Mouse (Mus musculus): Measurements from ENCODE around the gene Ccl3. TPM values are rescaled to one million over a fixed set of nuclear protein-coding genes. Genes with fewer than 3 reads are reported as not detected.

The Ccl3 gene
- total and polyA plus RNA-seq, 3 experiments = 3.2 to 18.4 (median 10.6) TPM

GRCm38 (mm10) chr11:83662204-83662603 is 13.0 kb upstream of the Ccl3 start, which contains the start of gene Ccl4:
Gene Ccl4 (plus strand): TSS chr11:83662584.
- H3K27ac ChIP-seq (ENCODE audit: insufficient read depth, low read depth) = no peak within 1 kb of the TSS
- H3K36me3 ChIP-seq (replicated peaks in 1 of 2; ENCODE audit: control insufficient read depth in 1 of 2, insufficient read depth in 1 of 2, low read length in 1 of 2) = no peaks in the 10 kb centered on the region
- in situ Hi-C loops (cut with MboI; ENCODE audit: low pct_ligation_motif_present, low pct_unique_long_range_greater_than_20kb, low sequenced_read_pairs) = no loop called here
- DNase-seq (ENCODE audit: extremely low read depth) = no peak
- no peak within 1 kb of the TSS for H3K4me3 ChIP-seq (replicated peaks in 1 of 3; ENCODE audit: low read depth in 2 of 3, low read length in 2 of 3, poor library complexity in 1 of 3)
- H3K4me1 ChIP-seq (ENCODE audit: control insufficient read depth in 1 of 2, insufficient read depth in 2 of 2) = peaks cover 3 to 14% of the 10 kb centered on the region in 2 experiments; a peak in 2 of 4 replicates
- TF ChIP-seq HCFC1 (IDR thresholded peaks at IDR 0.05; ENCODE audit: low read depth, low read length) = no peak
- TF ChIP-seq MAZ (IDR thresholded peaks at IDR 0.05; ENCODE audit: low read depth, low read length) = no peak
- no peak for TF ChIP-seq ZC3H11A (IDR thresholded peaks at IDR 0.05; ENCODE audit: low read depth, low read length)
- no peak for TF ChIP-seq CTCF (conservative IDR thresholded peaks at IDR 0.05 in 1 of 2, IDR thresholded peaks at IDR 0.05 in 1 of 2; ENCODE audit: low read depth in 2 of 2, low read length in 2 of 2)
- no peak for TF ChIP-seq USF1 (IDR thresholded peaks at IDR 0.05; ENCODE audit: low read depth, low read length)
- TF ChIP-seq EP300 (IDR thresholded peaks at IDR 0.05; ENCODE audit: low read length) = no peak; the same call in 1 of the 2 replicates
- TF ChIP-seq GABPA (IDR thresholded peaks at IDR 0.05; ENCODE audit: insufficient replicate concordance, low read depth, low read length) = no peak
- no peak within 1 kb of the TSS for H3K9ac ChIP-seq (ENCODE audit: insufficient read depth, low read depth)
- no peaks in the 10 kb centered on the region for H3K79me2 ChIP-seq (replicated peaks; ENCODE audit: control insufficient read depth, extremely low read depth, insufficient read depth, poor library complexity, severe bottlenecking)
- peak within 1 kb of the TSS; percentile 8 for H3K4me2 ChIP-seq (ENCODE audit: insufficient read depth, low read depth, poor library complexity, severe bottlenecking)
- H3K9me3 ChIP-seq (replicated peaks; ENCODE audit: low read length) = no peaks in the 10 kb centered on the region
- peaks cover 10% of the 10 kb centered on the region for H3K27me3 ChIP-seq (replicated peaks)
- dilution Hi-C loops (cut with MboI; ENCODE audit: extremely low pct_ligation_motif_present, extremely low pct_unique_long_range_greater_than_20kb, low sequenced_read_pairs) = no loop called here

- H3K4me1 ChIP-seq (ENCODE audit: control insufficient read depth in 1 of 2, insufficient read depth in 2 of 2) = peaks cover 10 to 18% of the 10 kb centered on the region in 2 experiments; a peak in 2 of 4 replicates
- H3K9me3 ChIP-seq (replicated peaks; ENCODE audit: low read length) = no peaks in the 10 kb centered on the region
- in situ Hi-C loops (cut with MboI; ENCODE audit: low pct_ligation_motif_present, low pct_unique_long_range_greater_than_20kb, low sequenced_read_pairs) = no loop called here
- no peak overlapping the region for H3K4me2 ChIP-seq (ENCODE audit: insufficient read depth, low read depth, poor library complexity, severe bottlenecking)
- H3K27ac ChIP-seq (ENCODE audit: insufficient read depth, low read depth) = no peak overlapping the region
- no peaks in the 10 kb centered on the region for H3K36me3 ChIP-seq (replicated peaks in 1 of 2; ENCODE audit: control insufficient read depth in 1 of 2, insufficient read depth in 1 of 2, low read length in 1 of 2)
- no peaks in the 10 kb centered on the region for H3K79me2 ChIP-seq (replicated peaks; ENCODE audit: control insufficient read depth, extremely low read depth, insufficient read depth, poor library complexity, severe bottlenecking)
- peak; percentile 42; the same call in 1 of the 2 replicates for TF ChIP-seq BHLHE40 (IDR thresholded peaks at IDR 0.05; ENCODE audit: low read depth, low read length)
- TF ChIP-seq ETS1 (conservative IDR thresholded peaks at IDR 0.05; ENCODE audit: low read depth, low read length) = no peak
- DNase-seq (ENCODE audit: extremely low read depth) = no peak
- no peak overlapping the region for H3K4me3 ChIP-seq (replicated peaks in 1 of 3; ENCODE audit: low read depth in 2 of 3, low read length in 2 of 3, poor library complexity in 1 of 3)
- dilution Hi-C loops (cut with MboI; ENCODE audit: extremely low pct_ligation_motif_present, extremely low pct_unique_long_range_greater_than_20kb, low sequenced_read_pairs) = no loop called here
- H3K27me3 ChIP-seq (replicated peaks) = peaks cover 7% of the 10 kb centered on the region
- H3K9ac ChIP-seq (ENCODE audit: insufficient read depth, low read depth) = no peak overlapping the region
Measured at GRCm38 (mm10) chr11:83658797-83659196, 9.6 kb upstream of the Ccl3 start.

- dilution Hi-C loops (cut with MboI; ENCODE audit: extremely low pct_ligation_motif_present, extremely low pct_unique_long_range_greater_than_20kb, low sequenced_read_pairs) = no loop called here
- no peak overlapping the region for H3K9ac ChIP-seq (ENCODE audit: insufficient read depth, low read depth)
- no peaks in the 10 kb centered on the region for H3K9me3 ChIP-seq (replicated peaks; ENCODE audit: low read length)
- H3K4me1 ChIP-seq (ENCODE audit: control insufficient read depth in 1 of 2, insufficient read depth in 2 of 2) = peaks cover 10 to 16% of the 10 kb centered on the region in 2 experiments; a peak in 2 of 4 replicates
- H3K36me3 ChIP-seq (replicated peaks in 1 of 2; ENCODE audit: control insufficient read depth in 1 of 2, insufficient read depth in 1 of 2, low read length in 1 of 2) = no peaks in the 10 kb centered on the region
- H3K4me2 ChIP-seq (ENCODE audit: insufficient read depth, low read depth, poor library complexity, severe bottlenecking) = no peak overlapping the region
- H3K4me3 ChIP-seq (replicated peaks in 1 of 3; ENCODE audit: low read depth in 2 of 3, low read length in 2 of 3, poor library complexity in 1 of 3) = no peak overlapping the region
- DNase-seq (ENCODE audit: extremely low read depth) = no peak
- H3K27me3 ChIP-seq (replicated peaks) = peaks cover 7% of the 10 kb centered on the region
- TF ChIP-seq PAX5 (IDR thresholded peaks at IDR 0.05; ENCODE audit: low read length) (no peak), CHD1 (IDR thresholded peaks at IDR 0.05; ENCODE audit: low read depth, low read length) (no peak), POLR2AphosphoS2 (IDR thresholded peaks at IDR 0.05; ENCODE audit: low read depth, low read length) (no peak), ZKSCAN1 (IDR thresholded peaks at IDR 0.05; ENCODE audit: borderline replicate concordance, low read depth, low read length) (no peak), ZMIZ1 (IDR thresholded peaks at IDR 0.05; ENCODE audit: low read depth, low read length) (no peak), ELF1 (IDR thresholded peaks at IDR 0.05; ENCODE audit: low read depth, low read length) (no peak), KAT2A (IDR thresholded peaks at IDR 0.05; ENCODE audit: insufficient replicate concordance, low read length) (no peak), CTCF (conservative IDR thresholded peaks at IDR 0.05 in 1 of 2, IDR thresholded peaks at IDR 0.05 in 1 of 2; ENCODE audit: low read depth in 2 of 2, low read length in 2 of 2) (no peak), MYC (IDR thresholded peaks at IDR 0.05; ENCODE audit: low read depth, low read length) (no peak), UBTF (IDR thresholded peaks at IDR 0.05; ENCODE audit: low read depth, low read length) (no peak), SMC3 (IDR thresholded peaks at IDR 0.05; ENCODE audit: low read depth, low read length) (no peak), TBP (conservative IDR thresholded peaks at IDR 0.05; ENCODE audit: low read depth, low read length) (no peak), JUN (IDR thresholded peaks at IDR 0.05; ENCODE audit: insufficient read depth, low read depth, low read length) (no peak)
- no peak overlapping the region for H3K27ac ChIP-seq (ENCODE audit: insufficient read depth, low read depth)
- no peaks in the 10 kb centered on the region for H3K79me2 ChIP-seq (replicated peaks; ENCODE audit: control insufficient read depth, extremely low read depth, insufficient read depth, poor library complexity, severe bottlenecking)
- in situ Hi-C loops (cut with MboI; ENCODE audit: low pct_ligation_motif_present, low pct_unique_long_range_greater_than_20kb, low sequenced_read_pairs) = no loop called here
Measured at GRCm38 (mm10) chr11:83657508-83657907, 8.4 kb upstream of the Ccl3 start.
